Mouse (Mus musculus) liver, adult 2 months (tissue): ENCODE measurements around the gene Pcare. TPM values are rescaled to one million over a fixed set of nuclear protein-coding genes. Genes with fewer than 3 reads are reported as not detected.
A peak's percentile ranks its signal among the peaks of the same experiment; 100 is the strongest.

ENCODE experiments used
- DNase-seq: peaks from one replicate; pipeline ENCODE4 v3.0.0-alpha.2; 2011; ENCODE audit warnings: low read depth, low spot score; ENCODE audit errors: extremely low read depth
- H3K27ac ChIP-seq: fragments of 200-500 bp; replicated peaks from 2 replicates; pipeline ENCODE4 v1.5.1; 2012; ENCODE audit warnings: low read depth, mild to moderate bottlenecking, control low read depth, inconsistent platforms, low read length; ENCODE audit not compliant: insufficient read depth
- H3K27me3 ChIP-seq: fragments of 200-500 bp; 2 replicates; pipeline ENCODE4 v1.6.1; 2012; ENCODE audit warnings: mild to moderate bottlenecking, moderate library complexity, low read length, inconsistent platforms; ENCODE audit not compliant: control insufficient read depth, insufficient read depth
- H3K36me3 ChIP-seq: fragments of 200-500 bp; 2 replicates; pipeline ENCODE4 v1.6.1; 2012; ENCODE audit warnings: low read length, inconsistent platforms; ENCODE audit not compliant: control insufficient read depth, insufficient read depth
- H3K4me1 ChIP-seq: fragments of 200-500 bp; 2 replicates; pipeline ENCODE4 v1.6.1; 2011; ENCODE audit warnings: low read length; ENCODE audit not compliant: control insufficient read depth, insufficient read depth
- H3K4me3 ChIP-seq: fragments of 200-500 bp; 2 replicates; pipeline ENCODE4 v1.5.1; 2011; ENCODE audit warnings: low read depth, mild to moderate bottlenecking, control low read depth, low read length, moderate library complexity; ENCODE audit not compliant: insufficient read depth
- H3K79me2 ChIP-seq: fragments of 200-500 bp; 2 replicates; pipeline ENCODE4 v1.6.1; 2012; ENCODE audit warnings: inconsistent platforms, mild to moderate bottlenecking, low read length, moderate library complexity; ENCODE audit not compliant: control insufficient read depth, insufficient read depth
- H3K9ac ChIP-seq: fragments of 200-500 bp; 2 replicates; pipeline ENCODE4 v1.6.1; 2012; ENCODE audit warnings: low read depth, mild to moderate bottlenecking, control low read depth, inconsistent platforms, low read length
- CTCF ChIP-seq: fragments of 200-500 bp; IDR thresholded peaks from 2 replicates; pipeline ENCODE4 v1.5.1; 2011; ENCODE audit warnings: low read depth, low read length, control low read depth
- POLR2A ChIP-seq: fragments of 200-500 bp; IDR thresholded peaks from 2 replicates; pipeline ENCODE4 v1.6.1; 2011; ENCODE audit warnings: low read length, control low read depth; ENCODE audit not compliant: insufficient read depth; ENCODE audit errors: extremely low read depth
- WGBS: fragments of 180-500 bp; shearing (Covaris S2); methylation state at CpG from one replicate; pipeline ENCODE4 v1.1.7; 2018; 5-methylcytosine and 5-hydroxymethylcytosine counted together
- polyA plus RNA-seq: library from polyadenylated mRNA; depleted of rRNA; stranded (reverse); fragments of >200 nt; gene quantifications from 2 replicates; pipeline ENCODE4 v1.2.3, GENCODE M21; 2012
- total RNA-seq: library from RNA; depleted of rRNA; stranded (reverse); fragments of >200 nt; gene quantifications from 2 replicates; pipeline ENCODE4 v1.2.3, GENCODE M21; 2014

The Pcare gene
- total and polyA plus RNA-seq, 2 experiments, result not detected

- whole genome bisulfite sequencing, result 81% methylated on average over 14 of the region's 14 CpGs
- no peak for TF ChIP-seq POLR2A
- no peak for TF ChIP-seq CTCF
Measured at GRCm38 (mm10) chr17:71705550-71706480, 46.9 kb downstream of the Pcare start.

DNA sequence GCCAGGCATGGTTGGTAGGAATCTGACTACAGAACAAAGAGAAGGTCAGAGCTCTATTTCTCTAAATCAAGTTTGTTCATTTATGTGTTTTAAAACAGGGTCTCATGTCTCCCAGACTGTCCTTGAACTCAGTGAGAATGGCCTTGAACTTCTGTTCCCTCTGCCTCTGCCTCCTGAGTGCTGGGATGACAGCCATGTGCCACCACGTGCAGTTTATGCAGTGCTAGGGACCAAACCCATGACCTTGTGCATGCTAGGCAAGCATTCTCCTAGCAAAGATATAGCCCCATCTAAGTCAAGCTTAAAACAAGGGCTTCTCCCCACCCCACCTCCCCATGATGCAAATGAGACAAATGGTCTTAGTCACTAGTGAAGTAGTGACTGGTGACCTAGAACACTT, 47.6 kb downstream of the Pcare start:
- no peaks in the 10 kb centered on the region for H3K27me3 ChIP-seq
- H3K4me3 ChIP-seq, result no peak overlapping the region
- TF ChIP-seq CTCF (no peak), POLR2A (no peak)
- no peak overlapping the region for H3K9ac ChIP-seq
- 30% methylated on average over 1 of the region's 1 CpGs for WGBS
- no peak for DNase-seq
- H3K79me2 ChIP-seq, result no peaks in the 10 kb centered on the region
- no peaks in the 10 kb centered on the region for H3K4me1 ChIP-seq
- H3K36me3 ChIP-seq, result no peaks in the 10 kb centered on the region
- H3K27ac ChIP-seq, result no peak overlapping the region

More at GRCm38 (mm10) chr17:71705550-71706480, 46.9 kb downstream of the Pcare start:
- H3K4me1 ChIP-seq, result no peaks in the 10 kb centered on the region
- H3K27ac ChIP-seq, result no peak overlapping the region
- H3K79me2 ChIP-seq, result no peaks in the 10 kb centered on the region
- H3K36me3 ChIP-seq, result no peaks in the 10 kb centered on the region
- no peak overlapping the region for H3K4me3 ChIP-seq
- H3K27me3 ChIP-seq, result no peaks in the 10 kb centered on the region
- H3K9ac ChIP-seq, result no peak overlapping the region
- no peak for DNase-seq

DNA sequence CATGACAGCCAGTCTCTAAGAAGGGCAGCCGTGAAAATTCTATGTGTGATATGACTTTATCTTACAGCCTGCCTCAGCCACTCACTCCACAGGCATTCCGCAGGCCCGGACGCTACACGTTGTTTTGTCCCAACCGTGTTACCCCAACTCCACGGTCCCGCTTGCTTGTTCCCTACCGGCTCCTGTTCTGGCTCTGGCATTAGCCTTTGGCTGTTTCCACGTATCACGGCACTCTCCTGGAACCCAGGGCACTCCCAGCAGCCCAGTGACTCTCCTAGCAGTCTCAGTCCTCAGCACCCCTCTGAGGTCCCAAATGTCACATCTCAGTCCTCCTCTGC, 54.1 kb downstream of the Pcare start:
- Histone ChIP-seq H3K79me2 (no peaks in the 10 kb centered on the region), H3K9ac (no peak overlapping the region), H3K4me1 (peaks cover 2% of the 10 kb centered on the region; the same call in 1 of the 2 replicates), H3K27me3 (no peaks in the 10 kb centered on the region), H3K36me3 (no peaks in the 10 kb centered on the region), H3K27ac (no peak overlapping the region), H3K4me3 (no peak overlapping the region)
- 80% methylated on average over 11 of the region's 11 CpGs for WGBS
- TF ChIP-seq POLR2A (no peak), CTCF (no peak)
- DNase-seq, result no peak

GRCm38 (mm10) chr17:71697896-71698618, 54.6 kb downstream of the Pcare start:
- TF ChIP-seq CTCF, result no peak
- TF ChIP-seq POLR2A, result no peak
- WGBS, result 79% methylated on average over 11 of the region's 11 CpGs
- no peak overlapping the region for H3K9ac ChIP-seq
- peaks cover 2% of the 10 kb centered on the region; the same call in 1 of the 2 replicates for H3K4me1 ChIP-seq
- no peak overlapping the region for H3K4me3 ChIP-seq
- H3K79me2 ChIP-seq, result no peaks in the 10 kb centered on the region
- no peak for DNase-seq
- no peaks in the 10 kb centered on the region for H3K36me3 ChIP-seq
- no peaks in the 10 kb centered on the region for H3K27me3 ChIP-seq
- H3K27ac ChIP-seq, result no peak overlapping the region

DNA sequence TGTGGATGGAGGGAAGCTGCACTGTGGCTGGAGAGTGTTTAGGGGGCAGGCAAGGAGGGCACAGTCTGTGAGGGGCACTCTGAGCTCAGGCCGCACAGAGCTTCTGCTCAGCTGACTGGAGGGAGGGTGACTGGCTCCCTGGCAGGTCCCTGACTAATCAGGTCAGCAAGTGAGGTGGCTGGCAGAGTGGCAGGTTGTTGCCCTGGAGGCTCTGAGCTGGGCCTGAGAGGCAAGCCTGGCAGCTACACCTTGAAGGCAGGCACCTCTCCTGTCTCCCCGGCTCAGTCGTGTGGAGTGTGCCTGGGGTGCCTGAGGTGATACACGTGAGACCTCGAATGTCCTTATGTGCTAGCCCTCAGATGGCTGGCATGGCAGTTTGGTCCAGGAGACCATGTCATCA, 56.3 kb downstream of the Pcare start:
- no peak overlapping the region for H3K9ac ChIP-seq

More for the DNA sequence above, 56.3 kb downstream of the Pcare start:
- TF ChIP-seq CTCF (no peak), POLR2A (no peak)
- Histone ChIP-seq H3K79me2 (no peaks in the 10 kb centered on the region), H3K27me3 (no peaks in the 10 kb centered on the region), H3K27ac (no peak overlapping the region), H3K4me1 (peaks cover 2% of the 10 kb centered on the region; the same call in 1 of the 2 replicates), H3K36me3 (no peaks in the 10 kb centered on the region), H3K4me3 (no peak overlapping the region)
- WGBS, result 84% methylated on average over 5 of the region's 5 CpGs
- peak; percentile 53 for DNase-seq
